ENCODE assay signal across 9 mouse cellular contexts in the genomic region with DNA sequence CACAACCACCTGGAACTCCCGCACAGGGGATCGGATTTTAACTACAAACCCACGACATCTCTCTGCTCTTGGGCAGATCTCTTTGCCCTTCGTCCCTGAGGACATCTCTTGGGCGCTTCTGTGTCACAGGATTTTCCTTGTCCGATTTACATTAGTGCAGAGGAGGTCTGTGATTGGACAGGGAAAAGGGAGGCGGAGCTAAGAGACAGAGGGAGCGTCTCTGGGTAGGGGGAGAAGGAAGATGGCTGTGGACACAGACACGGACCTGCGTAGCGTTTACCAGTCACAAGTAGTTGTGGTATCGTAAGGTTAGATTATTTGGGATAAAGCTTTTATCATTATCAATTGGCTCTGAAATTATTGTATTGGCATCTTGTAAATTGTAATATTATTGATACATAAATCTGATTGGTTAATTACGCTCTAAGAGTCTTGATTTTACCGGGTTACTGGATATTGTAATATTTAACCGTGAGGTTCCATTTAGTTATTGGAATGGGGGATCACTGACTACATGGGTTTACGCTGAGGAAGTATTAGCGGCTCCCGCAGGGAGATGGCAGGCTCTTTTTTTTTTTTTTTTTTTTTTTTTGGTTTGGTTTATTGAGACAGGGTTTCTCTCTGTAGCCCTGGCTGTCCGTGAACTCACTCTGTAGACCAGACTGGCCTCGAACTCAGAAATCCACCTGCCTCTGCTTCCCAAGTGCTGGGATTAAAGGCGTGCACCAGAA. TPM values are rescaled to one million over a fixed set of nuclear protein-coding genes. Genes with fewer than 3 reads are reported as not detected.
A peak's percentile ranks its signal among the peaks of the same experiment; 100 is the strongest.
DNase-seq lines count a peak whose midpoint lies in the region; ATAC-seq lines count a peak whose summit lies in the region.
"Had no signal": no experiment of that assay in that cellular context is flagged by ENCODE, and none has a peak within 500 bp of the region (broad histone marks: within the 10 kb centered on the region; RNA-seq: fewer than 3 reads in every experiment).

No protein-coding gene starts in this region.

- H3K9me3 ChIP-seq in heart, embryonic 12.5 days (replicated peaks) = no peaks in the 10 kb centered on the region; the same call in 1 of the 2 replicates
- no peaks in the 10 kb centered on the region for H3K9me3 ChIP-seq in hindbrain, embryonic 13.5 days
- H3K9me3 ChIP-seq in midbrain, embryonic 14.5 days (ENCODE audit: control insufficient read depth, low read length) = no peaks in the 10 kb centered on the region

- 29% methylated on average over 21 of the region's 21 CpGs for WGBS in heart, embryonic 12.5 days
- 30% methylated on average over 21 of the region's 21 CpGs for WGBS in hindbrain, embryonic 13.5 days
- WGBS in midbrain, embryonic 14.5 days = 29% methylated on average over 21 of the region's 21 CpGs

- ATAC-seq in heart, embryonic 12.5 days (ENCODE audit: insufficient number of reproducible peaks, low FRiP score) = no peak
- peak; percentile 92 for ATAC-seq in hindbrain, embryonic 13.5 days (ENCODE audit: low FRiP score)
- peak; percentile 91 for ATAC-seq in midbrain, embryonic 14.5 days (ENCODE audit: low FRiP score, low TSS enrichment)
- ATAC-seq in granulocyte monocyte progenitor cell, adult 5-6 weeks (replicated peaks; ENCODE audit: poor library complexity, severe bottlenecking) = no peak

- H3K9ac ChIP-seq in heart, embryonic 12.5 days = no peak overlapping the region
- peak overlapping the region; percentile 51; the same call in 1 of the 2 replicates for H3K9ac ChIP-seq in hindbrain, embryonic 13.5 days
- no peak overlapping the region; the same call in 1 of the 2 replicates for H3K9ac ChIP-seq in midbrain, embryonic 14.5 days (replicated peaks; ENCODE audit: low read length)

- H3K4me2 ChIP-seq in heart, embryonic 12.5 days = peak overlapping the region; percentile 57
- peak overlapping the region; percentile 52 for H3K4me2 ChIP-seq in hindbrain, embryonic 13.5 days
- peak overlapping the region; percentile 31 for H3K4me2 ChIP-seq in midbrain, embryonic 14.5 days (ENCODE audit: low read length)

- H3K4me3 ChIP-seq in heart, embryonic 12.5 days = peak overlapping the region; percentile 27
- H3K4me3 ChIP-seq in hindbrain, embryonic 13.5 days = peak overlapping the region; percentile 29
- H3K4me3 ChIP-seq in midbrain, embryonic 14.5 days (replicated peaks; ENCODE audit: low read depth, low read length) = peak overlapping the region; percentile 5
- H3K4me3 ChIP-seq: erythroblast, embryonic 14.5 days had no signal

- no peak for DNase-seq in heart, adult 8-10 months (ENCODE audit: low spot score)
- peak; percentile 92 for DNase-seq in R1 (ENCODE audit: low read depth, low spot score)
- DNase-seq in midbrain, embryonic 14.5 days = peak; percentile 83
- no peak for DNase-seq in gastrocnemius, postnatal 4 days (ENCODE audit: low spot score in 2 of 2)
- no peak for DNase-seq in c-Kit-positive CD71-positive TER-119-positive erythroid progenitor cells, embryonic 14.5 days (ENCODE audit: low spot score)

- H3K36me3 ChIP-seq in heart, embryonic 12.5 days = no peaks in the 10 kb centered on the region
- no peaks in the 10 kb centered on the region for H3K36me3 ChIP-seq in hindbrain, embryonic 13.5 days
- H3K36me3 ChIP-seq in midbrain, embryonic 14.5 days (ENCODE audit: control insufficient read depth, insufficient read depth, low read length) = no peaks in the 10 kb centered on the region

- H3K27ac ChIP-seq in heart, embryonic 12.5 days (ENCODE audit: poor library complexity, severe bottlenecking) = no peak overlapping the region
- peak overlapping the region; percentile 64 for H3K27ac ChIP-seq in hindbrain, embryonic 13.5 days
- H3K27ac ChIP-seq in midbrain, embryonic 14.5 days (replicated peaks; ENCODE audit: low read depth, low read length) = no peak overlapping the region

- no peaks in the 10 kb centered on the region for H3K4me1 ChIP-seq in heart, embryonic 12.5 days (replicated peaks)
- no peaks in the 10 kb centered on the region for H3K4me1 ChIP-seq in hindbrain, embryonic 13.5 days (replicated peaks)
- no peaks in the 10 kb centered on the region for H3K4me1 ChIP-seq in midbrain, embryonic 14.5 days (ENCODE audit: control insufficient read depth, insufficient read depth, low read length)

- no peaks in the 10 kb centered on the region for H3K27me3 ChIP-seq in heart, embryonic 12.5 days (replicated peaks)
- H3K27me3 ChIP-seq in hindbrain, embryonic 13.5 days = no peaks in the 10 kb centered on the region
- no peaks in the 10 kb centered on the region for H3K27me3 ChIP-seq in midbrain, embryonic 14.5 days (ENCODE audit: control insufficient read depth, insufficient read depth, low read length)

RNA-seq across cellular contexts. Expression of gene C1rl, which starts 7.3 kb away (rescaled TPM):
- polyA plus RNA-seq in heart, embryonic 12.5 days (2016; fragmentation: Nextera tagmentation; extraction: Ambion mirVana) = 0.31 and 0.41 TPM in 2 replicates
- total RNA-seq in heart, adult 8-10 months (2022) = 1 to 10 TPM; 1.1 to 2.1 (median 1.9) TPM
- 0.32 TPM in 2 replicates for polyA plus RNA-seq in hindbrain, embryonic 13.5 days (2015; fragmentation: Nextera tagmentation; extraction: Ambion mirVana)
- 0.09 and 0.27 TPM in 2 replicates for polyA plus RNA-seq in midbrain, embryonic 14.5 days (2014; fragmentation: Nextera tagmentation; extraction: Ambion mirVana)
- 1 to 10 TPM; 1.3 to 1.6 TPM for total RNA-seq in gastrocnemius, postnatal 4 days (2021)
- total RNA-seq in granulocyte monocyte progenitor cell, adult 5-6 weeks (2014; fragmentation: Nextera tagmentation) = 6.8 and 7.0 TPM in 2 replicates
- total RNA-seq in granulocyte monocyte progenitor cell, adult 5-6 weeks (2017) = 5.9 and 8.6 TPM in 2 replicates
- polyA plus RNA-seq: erythroblast, embryonic 14.5 days had no signal

RNA-seq across cellular contexts. Expression of gene Clstn3, which starts 21.0 kb away (rescaled TPM):
- 1.5 and 1.7 TPM in 2 replicates for polyA plus RNA-seq in heart, embryonic 12.5 days (2016; fragmentation: Nextera tagmentation; extraction: Ambion mirVana)
- 1 to 10 TPM in 1 of 4 experiments, under 1 TPM in 3; 0.24 to 1.4 (median 0.56) TPM for total RNA-seq in heart, adult 8-10 months (2022)
- 73.7 and 80.0 TPM in 2 replicates for polyA plus RNA-seq in hindbrain, embryonic 13.5 days (2015; fragmentation: Nextera tagmentation; extraction: Ambion mirVana)
- 78.0 and 105 TPM in 2 replicates for polyA plus RNA-seq in midbrain, embryonic 14.5 days (2014; fragmentation: Nextera tagmentation; extraction: Ambion mirVana)
- total RNA-seq in gastrocnemius, postnatal 4 days (2021) = 1 to 10 TPM; 1.2 to 1.4 TPM
- total RNA-seq in granulocyte monocyte progenitor cell, adult 5-6 weeks (2014; fragmentation: Nextera tagmentation) = 7.5 and 17.8 TPM in 2 replicates
- 8.6 and 11.6 TPM in 2 replicates for total RNA-seq in granulocyte monocyte progenitor cell, adult 5-6 weeks (2017)

RNA-seq across cellular contexts. Expression of gene C1ra, which starts 26.6 kb away (rescaled TPM):
- polyA plus RNA-seq in heart, embryonic 12.5 days (2016; fragmentation: Nextera tagmentation; extraction: Ambion mirVana) = 0.19 and 0.24 TPM in 2 replicates
- 10 to 100 TPM; 11.2 to 14.1 (median 13.0) TPM for total RNA-seq in heart, adult 8-10 months (2022)
- polyA plus RNA-seq in hindbrain, embryonic 13.5 days (2015; fragmentation: Nextera tagmentation; extraction: Ambion mirVana) = 0.10 and 0.25 TPM in 2 replicates
- 0.12 TPM in 1 of 2 replicates, not detected in the other for polyA plus RNA-seq in midbrain, embryonic 14.5 days (2014; fragmentation: Nextera tagmentation; extraction: Ambion mirVana)
- 10 to 100 TPM; 11.8 to 14.8 TPM for total RNA-seq in gastrocnemius, postnatal 4 days (2021)
- total RNA-seq in granulocyte monocyte progenitor cell, adult 5-6 weeks (2014; fragmentation: Nextera tagmentation) = 3.5 and 7.7 TPM in 2 replicates
- total RNA-seq in granulocyte monocyte progenitor cell, adult 5-6 weeks (2017) = 4.9 and 5.5 TPM in 2 replicates

RNA-seq across cellular contexts. Expression of gene C1s1, which starts 56.6 kb away (rescaled TPM):
- 0.49 TPM in 1 of 2 replicates, not detected in the other for polyA plus RNA-seq in heart, embryonic 12.5 days (2016; fragmentation: Nextera tagmentation; extraction: Ambion mirVana)
- 10 to 100 TPM; 21.5 to 26.8 (median 24.0) TPM for total RNA-seq in heart, adult 8-10 months (2022)
- polyA plus RNA-seq in hindbrain, embryonic 13.5 days (2015; fragmentation: Nextera tagmentation; extraction: Ambion mirVana) = 0.52 and 1.1 TPM in 2 replicates
- polyA plus RNA-seq in midbrain, embryonic 14.5 days (2014; fragmentation: Nextera tagmentation; extraction: Ambion mirVana) = 0.27 and 0.28 TPM in 2 replicates
- total RNA-seq in gastrocnemius, postnatal 4 days (2021) = 10 to 100 TPM; 41.1 to 44.1 TPM
- total RNA-seq in granulocyte monocyte progenitor cell, adult 5-6 weeks (2014; fragmentation: Nextera tagmentation) = not detected in 2 replicates
- total RNA-seq in granulocyte monocyte progenitor cell, adult 5-6 weeks (2017) = 0.13 TPM in 1 of 2 replicates, not detected in the other
- polyA plus RNA-seq: erythroblast, embryonic 14.5 days had no signal

Comparison
In these comparisons a context has a peak if more than half of its experiments do, and no peak if none do; other contexts are left out.
1. ATAC-seq: peak in hindbrain, embryonic 13.5 days (single experiment) and midbrain, embryonic 14.5 days (single experiment); none in heart, embryonic 12.5 days (single experiment) and granulocyte monocyte progenitor cell, adult 5-6 weeks (single experiment).
2. DNase-seq: peak in R1 (single experiment) and midbrain, embryonic 14.5 days (single experiment); none in heart, adult 8-10 months (single experiment), gastrocnemius, postnatal 4 days (0 of 2) and c-Kit-positive CD71-positive TER-119-positive erythroid progenitor cells, embryonic 14.5 days (single experiment).
3. Peak in every context shown above with its lines, with median percentiles within 50 percentile points of each other: H3K4me2 ChIP-seq and H3K4me3 ChIP-seq.